Mouse (Mus musculus): ENCODE measurements at regions not wholly inside any gene's neighbourhood (a gene's known extent, or its start where the extent isn't known, plus 50 kb on each side); places are given as distances from the start of the nearest gene placed in this dataset.

DNA sequence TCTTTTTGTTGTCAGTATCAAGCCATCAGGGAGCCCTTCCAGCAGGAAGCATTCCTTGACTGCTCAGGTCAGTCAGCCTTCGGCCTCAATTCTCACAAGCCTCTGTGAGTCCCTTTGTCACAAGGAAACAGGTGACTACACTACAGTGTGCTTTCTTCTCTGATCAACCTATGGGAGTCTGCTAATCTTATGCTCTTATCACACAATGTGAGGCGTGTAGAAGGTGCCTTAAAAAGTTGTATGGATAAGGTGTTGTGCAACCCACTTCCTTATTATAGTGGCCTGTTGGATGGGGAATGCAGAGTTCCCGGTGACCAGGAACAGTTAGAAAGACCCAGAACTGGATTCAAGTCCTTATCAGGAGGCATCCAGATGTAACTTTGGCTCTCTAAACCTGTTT is 260.2 kb downstream of the Gm12728 start:
- TF ChIP-seq RAD21 (IDR thresholded peaks at IDR 0.05; ENCODE audit: low read depth, low read length) (no peak), CTCF (IDR thresholded peaks at IDR 0.05 in 2 of 3, conservative IDR thresholded peaks at IDR 0.05 in 1 of 3; ENCODE audit: control insufficient read depth in 1 of 3, insufficient read depth in 1 of 3, low read depth in 2 of 3, low read length in 3 of 3, poor library complexity in 1 of 3, severe bottlenecking in 1 of 3) (no peak), UBTF (IDR thresholded peaks at IDR 0.05; ENCODE audit: borderline replicate concordance, insufficient read depth, low read depth, low read length) (no peak), POLR2A (IDR thresholded peaks at IDR 0.05; ENCODE audit: control insufficient read depth in 1 of 2, insufficient read depth in 1 of 2, low read depth in 1 of 2, low read length in 2 of 2, poor library complexity in 1 of 2) (no peak), MAFK (IDR thresholded peaks at IDR 0.05; ENCODE audit: borderline replicate concordance, low read depth, low read length) (no peak), GABPA (IDR thresholded peaks at IDR 0.05; ENCODE audit: low read depth, low read length) (no peak), GATA1 (IDR thresholded peaks at IDR 0.05; ENCODE audit: low read depth, low read length) (no peak), ELF1 (IDR thresholded peaks at IDR 0.05; ENCODE audit: low read depth, low read length) (no peak)
